Mouse (Mus musculus) cerebellum, adult 11-12 months (tissue): ENCODE data around the gene Lamc1.

Source experiments
- DNase-seq: peaks from one replicate; pipeline ENCODE4 v3.0.0; 2022

Lamc1 gene

GRCm38 (mm10) chr1:153180586-153181289, 151.8 kb downstream of the Lamc1 start:
- peak; percentile 41 for DNase-seq

- no peak for DNase-seq
These were observed 152.4 kb downstream of the Lamc1 start for GRCm38 (mm10) chr1:153180160-153180559.

- DNase-seq, result peak; percentile 77
These were observed 157.8 kb downstream of the Lamc1 start for GRCm38 (mm10) chr1:153174801-153175200.

- no peak for DNase-seq
These were observed 159.3 kb downstream of the Lamc1 start for GRCm38 (mm10) chr1:153173276-153173675.

GRCm38 (mm10) chr1:153172291-153172731, 160.3 kb downstream of the Lamc1 start:
- no peak for DNase-seq

GRCm38 (mm10) chr1:153171011-153171410, 161.6 kb downstream of the Lamc1 start:
- DNase-seq, result no peak
